Mouse (Mus musculus) limb, embryonic 10.5 days (tissue): ENCODE measurements around the gene Atp8b2. TPM values are rescaled to one million over a fixed set of nuclear protein-coding genes. Genes with fewer than 3 reads are reported as not detected.
A peak's percentile ranks its signal among the peaks of the same experiment; 100 is the strongest.

Experiments used
- DNase-seq: peaks from one replicate; pipeline ENCODE4 v3.0.0-alpha.2; 2017; ENCODE audit warnings: low spot score
- H3K27ac ChIP-seq: fragments of 300-500 bp; sonication (generic); 2 replicates; pipeline ENCODE4 v1.5.1; 2016; ENCODE audit warnings: mild to moderate bottlenecking
- H3K27me3 ChIP-seq: fragments of 300-500 bp; sonication (generic); 2 replicates; pipeline ENCODE4 v1.6.1; 2016; ENCODE audit warnings: low read depth, mild to moderate bottlenecking; ENCODE audit not compliant: poor library complexity, severe bottlenecking
- H3K36me3 ChIP-seq: fragments of 300-500 bp; sonication (generic); 2 replicates; pipeline ENCODE4 v1.6.1; 2016; ENCODE audit warnings: mild to moderate bottlenecking, moderate library complexity
- H3K4me1 ChIP-seq: fragments of 300-500 bp; sonication (generic); 2 replicates; pipeline ENCODE4 v1.6.1; 2016
- H3K4me3 ChIP-seq: fragments of 300-500 bp; sonication (generic); 2 replicates; pipeline ENCODE4 v1.5.1; 2016; ENCODE audit warnings: mild to moderate bottlenecking, moderate library complexity
- H3K9me3 ChIP-seq: fragments of 300-500 bp; sonication (generic); replicated peaks from 2 replicates; pipeline ENCODE4 v1.6.1; 2016; ENCODE audit warnings: mild to moderate bottlenecking
- WGBS: fragments of 180-500 bp; shearing (Covaris S2); methylation state at CpG from one replicate; pipeline ENCODE4 v1.1.7; 2016; 5-methylcytosine and 5-hydroxymethylcytosine counted together
- polyA plus RNA-seq: library from polyadenylated mRNA; unstranded; fragments of >200 nt; fragmentation: Nextera tagmentation; extraction: Ambion mirVana; gene quantifications from 2 replicates; pipeline ENCODE4 v1.2.1, GENCODE M21; 2016

Atp8b2 gene
- polyA plus RNA-seq, 1 experiment from 2014 or later: 18.3 TPM

GRCm38 (mm10) chr3:89968509-89968908 is 5.2 kb upstream of the Atp8b2 start:
- Histone ChIP-seq H3K4me3 (no peak overlapping the region), H3K9me3 (no peaks in the 10 kb centered on the region), H3K27ac (no peak overlapping the region), H3K36me3 (peaks cover 14% of the 10 kb centered on the region), H3K4me1 (peaks cover 13% of the 10 kb centered on the region), H3K27me3 (no peaks in the 10 kb centered on the region)
- 76% methylated on average over 7 of the region's 7 CpGs for WGBS
- no peak for DNase-seq

DNA sequence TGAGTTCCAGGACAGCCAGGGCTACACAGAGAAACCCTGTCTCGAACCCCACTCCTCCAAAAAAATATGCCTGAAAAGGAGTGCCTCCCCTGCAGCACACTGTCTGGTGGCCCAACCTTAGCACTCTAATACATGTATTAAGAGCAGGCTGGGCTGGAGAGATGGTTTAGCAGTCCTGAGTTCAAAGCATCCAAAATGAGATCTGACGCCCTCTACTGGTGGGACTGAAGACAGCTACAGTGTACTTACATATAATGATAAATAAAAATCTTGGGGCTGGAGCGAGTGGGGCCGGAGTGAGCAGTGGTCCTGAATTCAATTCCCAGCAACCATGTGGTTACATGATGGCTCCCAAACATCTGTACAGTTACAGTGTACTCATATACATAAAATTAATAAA is 3.6 kb upstream of the Atp8b2 start:
- Histone ChIP-seq H3K27ac (no peak overlapping the region), H3K4me3 (no peak overlapping the region), H3K4me1 (peaks cover 25% of the 10 kb centered on the region), H3K27me3 (no peaks in the 10 kb centered on the region), H3K36me3 (peaks cover 18% of the 10 kb centered on the region), H3K9me3 (no peaks in the 10 kb centered on the region)
- no peak for DNase-seq
- 75% methylated on average over 4 of the region's 4 CpGs for WGBS

DNA sequence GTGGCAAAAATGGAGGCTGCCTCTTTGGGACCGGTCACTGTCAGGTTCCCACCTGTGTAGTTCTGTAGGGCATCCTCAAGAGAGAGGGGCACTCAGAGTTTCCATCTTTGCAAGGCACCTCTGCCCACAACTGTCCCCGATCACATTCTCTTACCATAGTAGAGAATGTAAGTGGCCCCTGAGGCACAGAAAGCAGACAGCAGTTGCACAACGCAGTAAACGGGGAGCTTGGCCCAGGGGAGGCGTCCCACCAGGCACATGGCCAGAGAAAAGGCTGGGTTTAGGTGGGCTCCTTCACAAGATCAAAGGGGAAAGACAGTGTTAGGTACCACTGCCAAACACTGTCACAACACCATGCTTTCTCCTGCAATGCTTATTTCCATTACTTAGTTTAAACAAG is 2.7 kb upstream of the Atp8b2 start:
- H3K27ac ChIP-seq: no peak overlapping the region
- 94% methylated on average over 5 of the region's 5 CpGs for WGBS
- peaks cover 34% of the 10 kb centered on the region for H3K4me1 ChIP-seq
- no peak overlapping the region for H3K4me3 ChIP-seq
- no peaks in the 10 kb centered on the region for H3K27me3 ChIP-seq
- no peak for DNase-seq
- no peaks in the 10 kb centered on the region for H3K9me3 ChIP-seq
- H3K36me3 ChIP-seq: peaks cover 18% of the 10 kb centered on the region

DNA sequence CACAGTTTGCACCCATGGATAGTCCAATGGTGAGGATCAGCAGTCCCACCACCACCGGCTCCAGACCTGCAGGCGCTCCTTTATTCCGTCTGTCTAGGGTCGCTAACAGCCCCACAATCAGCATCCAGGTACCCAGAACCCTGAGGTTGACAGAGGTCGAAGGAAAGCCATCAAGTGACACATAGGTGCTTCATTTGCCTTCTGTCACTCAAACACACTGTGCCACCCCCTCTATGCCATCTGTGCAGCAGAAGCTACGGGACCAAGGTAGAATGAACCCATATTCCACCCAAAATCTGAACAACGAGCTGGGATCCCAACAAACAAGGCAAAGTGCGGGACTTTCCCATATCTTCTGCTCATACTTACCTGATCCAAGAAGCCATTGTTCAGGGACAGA is 2.2 kb upstream of the Atp8b2 start:
- 98% methylated on average over 8 of the region's 8 CpGs for WGBS
- H3K4me3 ChIP-seq: no peak overlapping the region
- peaks cover 38% of the 10 kb centered on the region for H3K4me1 ChIP-seq
- DNase-seq: no peak
- no peaks in the 10 kb centered on the region for H3K27me3 ChIP-seq
- peaks cover 18% of the 10 kb centered on the region for H3K36me3 ChIP-seq
- H3K27ac ChIP-seq: no peak overlapping the region
- H3K9me3 ChIP-seq: no peaks in the 10 kb centered on the region

DNA sequence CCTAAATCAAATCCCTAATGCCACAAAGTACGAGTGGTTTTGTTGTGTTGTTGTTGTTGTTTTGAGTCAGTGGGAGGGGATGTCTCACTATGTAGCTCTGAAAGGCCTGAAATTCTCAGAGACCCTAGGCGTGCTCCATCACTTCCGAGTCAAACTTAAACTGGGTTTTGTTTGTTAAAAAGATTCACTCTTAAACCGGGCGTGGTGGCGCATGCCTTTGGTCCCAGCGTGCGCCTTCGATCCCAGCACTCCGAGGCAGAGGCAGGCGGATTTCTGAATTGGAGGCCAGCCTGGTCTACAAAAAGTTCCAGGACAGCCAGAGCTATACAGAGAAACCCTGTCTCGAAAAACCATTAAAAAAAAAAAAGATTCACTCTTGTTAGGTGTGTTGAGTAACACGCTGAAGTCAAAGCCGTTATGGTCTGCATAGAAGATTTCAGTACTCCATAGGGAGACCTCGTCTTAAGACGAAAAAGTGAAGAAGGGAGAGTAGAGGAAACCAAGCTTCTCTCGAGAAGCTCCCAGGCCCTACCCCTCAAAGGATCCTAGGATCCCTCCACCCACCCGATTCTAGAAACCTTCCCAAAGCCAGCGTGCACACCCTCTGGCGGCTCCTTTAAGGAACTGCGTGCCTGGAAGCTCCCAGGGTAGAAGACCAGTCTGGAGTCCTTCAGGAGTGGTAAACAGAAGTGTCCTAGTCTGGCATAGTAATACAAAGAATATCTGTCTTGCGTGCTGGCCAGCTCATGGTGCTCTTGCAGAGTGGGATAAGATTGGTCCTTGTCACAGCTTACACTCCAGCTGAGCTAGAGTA is 825 bp upstream of the Atp8b2 start:
- H3K4me3 ChIP-seq: peak overlapping the region; percentile 98
- H3K9me3 ChIP-seq: no peaks in the 10 kb centered on the region
- DNase-seq: peak; percentile 65
- H3K36me3 ChIP-seq: peaks cover 24% of the 10 kb centered on the region
- H3K27me3 ChIP-seq: no peaks in the 10 kb centered on the region
- peaks cover 50% of the 10 kb centered on the region for H3K4me1 ChIP-seq
- 41% methylated on average over 22 of the region's 22 CpGs for WGBS
- H3K27ac ChIP-seq: peak overlapping the region; percentile 97

DNA sequence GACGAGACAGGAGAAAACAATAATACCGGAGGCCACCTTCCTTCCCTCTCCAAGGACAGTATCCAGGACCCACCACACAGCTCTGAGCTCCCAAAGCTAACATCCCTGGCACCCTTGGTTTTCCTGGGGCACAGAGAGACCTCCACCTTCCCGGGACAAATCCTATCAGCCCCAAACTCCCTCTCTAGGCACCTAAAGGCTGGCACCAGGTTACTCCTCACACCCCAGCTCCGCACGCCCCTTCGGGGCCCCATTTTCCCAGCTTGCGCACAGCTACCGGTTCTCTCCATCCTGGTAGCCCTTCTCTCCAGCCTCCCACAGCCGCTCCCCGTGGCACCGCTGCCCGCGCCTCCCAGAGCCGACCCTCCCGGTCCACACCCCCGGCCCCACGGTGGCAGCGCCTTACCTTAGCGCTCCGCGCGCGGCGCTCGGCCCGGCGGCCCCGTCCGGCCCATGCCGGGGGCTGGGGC is 522 bp downstream of the Atp8b2 start:
- Histone ChIP-seq H3K4me1 (peaks cover 50% of the 10 kb centered on the region), H3K27me3 (no peaks in the 10 kb centered on the region), H3K36me3 (peaks cover 37% of the 10 kb centered on the region), H3K4me3 (peak overlapping the region; percentile 98), H3K27ac (peak overlapping the region; percentile 97), H3K9me3 (no peaks in the 10 kb centered on the region)
- WGBS: under 1% methylated on average over 30 of the region's 30 CpGs
- no peak for DNase-seq

DNA sequence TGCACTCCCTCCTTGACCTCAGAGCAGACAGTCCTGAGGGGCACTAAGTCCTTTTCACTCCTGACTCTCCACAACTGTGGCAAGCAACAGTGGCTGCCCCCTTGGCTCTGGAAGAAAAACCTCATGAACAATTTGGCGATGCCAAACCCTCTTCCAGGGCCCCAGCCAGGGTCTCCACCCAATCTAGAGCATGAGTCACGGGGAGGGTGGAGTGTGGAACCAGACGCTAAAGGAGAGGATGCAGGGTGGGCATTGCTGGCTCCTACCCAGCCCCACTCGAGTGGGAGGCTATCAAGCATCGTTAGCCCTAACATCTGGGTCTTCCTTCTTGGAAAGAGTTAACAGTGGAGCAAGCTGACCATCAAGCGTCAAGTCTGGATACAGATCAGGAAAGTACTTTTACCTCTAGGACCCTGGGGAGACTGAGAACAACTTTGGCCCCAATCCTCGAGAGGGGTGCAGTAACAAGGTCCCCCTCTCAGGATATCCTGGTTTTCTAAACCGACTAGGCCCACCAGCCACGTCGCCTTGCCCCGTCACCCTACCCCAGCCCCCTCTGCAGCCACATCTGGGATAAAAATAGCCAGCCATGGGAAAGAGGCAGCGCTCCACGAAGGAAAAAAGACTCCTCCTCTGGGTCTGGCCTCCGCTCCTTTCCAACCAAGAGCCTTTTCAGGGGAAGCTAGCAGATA is 1.1 kb downstream of the Atp8b2 start:
- H3K27ac ChIP-seq: peak overlapping the region; percentile 97
- no peaks in the 10 kb centered on the region for H3K27me3 ChIP-seq
- 7% methylated on average over 14 of the region's 14 CpGs for WGBS
- DNase-seq: peak; percentile 52
- H3K36me3 ChIP-seq: peaks cover 43% of the 10 kb centered on the region
- H3K4me1 ChIP-seq: peaks cover 50% of the 10 kb centered on the region
- peak overlapping the region; percentile 98 for H3K4me3 ChIP-seq
- no peaks in the 10 kb centered on the region for H3K9me3 ChIP-seq

DNA sequence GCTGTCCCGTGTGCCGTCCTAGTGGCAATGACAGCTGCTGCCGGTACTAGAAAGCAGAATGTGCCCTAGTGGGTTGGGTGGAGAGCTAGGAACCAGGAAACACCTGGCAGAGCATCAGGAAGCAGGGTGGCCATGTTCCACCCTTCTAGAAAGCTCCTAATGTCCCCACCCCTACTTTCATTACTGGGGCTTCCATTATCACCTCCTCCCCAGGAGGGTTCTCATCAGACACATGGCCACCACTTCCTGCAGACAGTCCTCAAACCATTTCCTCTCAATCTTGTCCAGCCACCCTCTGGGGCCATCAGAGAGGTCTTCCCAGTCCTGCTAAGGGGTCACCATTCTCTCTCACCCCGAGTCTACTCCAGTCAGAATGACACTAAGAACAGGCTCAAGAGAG is 1.9 kb downstream of the Atp8b2 start:
- Histone ChIP-seq H3K36me3 (peaks cover 51% of the 10 kb centered on the region), H3K27me3 (no peaks in the 10 kb centered on the region), H3K9me3 (no peaks in the 10 kb centered on the region), H3K27ac (peak overlapping the region; percentile 97; the same call in 1 of the 2 replicates), H3K4me3 (peak overlapping the region; percentile 98), H3K4me1 (peaks cover 50% of the 10 kb centered on the region)
- WGBS: 60% methylated on average over 4 of the region's 4 CpGs
- no peak for DNase-seq

DNA sequence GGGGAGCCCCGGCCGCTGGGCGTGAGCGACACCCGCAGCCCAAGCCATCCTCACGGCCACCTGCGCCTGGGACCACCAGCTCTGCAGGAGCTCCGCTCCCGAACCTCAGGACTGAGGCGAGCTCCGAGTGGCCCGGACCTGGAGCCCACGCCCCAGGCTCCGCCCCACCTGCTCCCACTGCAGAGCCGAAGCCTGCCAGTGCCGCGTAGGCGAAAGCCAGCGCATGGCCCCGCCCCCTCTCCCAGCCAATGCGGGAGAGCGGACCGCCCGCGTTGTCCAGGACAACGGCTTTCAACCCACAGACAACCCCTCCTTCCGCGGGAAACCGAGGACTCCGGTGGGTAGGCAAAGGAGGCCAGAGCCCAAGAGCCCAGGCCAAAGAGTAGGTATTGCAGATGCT is 2.8 kb downstream of the Atp8b2 start:
- Histone ChIP-seq H3K27ac (peak overlapping the region; percentile 80), H3K9me3 (no peaks in the 10 kb centered on the region), H3K27me3 (no peaks in the 10 kb centered on the region), H3K36me3 (peaks cover 54% of the 10 kb centered on the region), H3K4me3 (peak overlapping the region; percentile 98), H3K4me1 (peaks cover 50% of the 10 kb centered on the region)
- DNase-seq: peak; percentile 91
- under 1% methylated on average over 30 of the region's 30 CpGs for WGBS

DNA sequence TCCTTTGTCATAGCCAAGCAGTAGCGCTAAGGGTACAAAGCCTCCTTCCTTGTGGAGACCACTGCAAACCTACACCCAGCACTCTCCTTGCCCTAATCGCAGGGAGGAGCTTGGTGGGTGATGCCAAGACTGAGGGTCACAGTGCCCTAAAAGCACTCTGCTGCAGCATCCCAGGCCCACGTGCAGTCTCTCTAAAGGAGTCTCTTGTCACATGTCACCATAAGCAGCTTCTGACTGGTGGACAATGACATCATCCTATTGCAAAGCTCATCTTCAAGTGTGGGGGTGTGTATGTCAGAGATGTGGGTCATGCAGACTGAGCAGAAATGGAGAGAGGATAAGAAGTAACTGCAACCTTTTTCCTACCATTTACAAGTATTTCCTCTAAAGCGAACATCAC is 3.9 kb downstream of the Atp8b2 start:
- no peak overlapping the region for H3K27ac ChIP-seq
- peaks cover 57% of the 10 kb centered on the region for H3K36me3 ChIP-seq
- peaks cover 46% of the 10 kb centered on the region for H3K4me1 ChIP-seq
- no peak for DNase-seq
- no peaks in the 10 kb centered on the region for H3K9me3 ChIP-seq
- no peak overlapping the region for H3K4me3 ChIP-seq
- H3K27me3 ChIP-seq: no peaks in the 10 kb centered on the region
- WGBS: 88% methylated on average over 4 of the region's 4 CpGs

- Histone ChIP-seq H3K27me3 (no peaks in the 10 kb centered on the region), H3K9me3 (no peaks in the 10 kb centered on the region), H3K4me3 (no peak overlapping the region), H3K27ac (no peak overlapping the region), H3K4me1 (peaks cover 34% of the 10 kb centered on the region), H3K36me3 (peaks cover 68% of the 10 kb centered on the region)
- no peak for DNase-seq
- WGBS: 95% methylated on average over 9 of the region's 9 CpGs
Observed at GRCm38 (mm10) chr3:89957880-89958279, 5.4 kb downstream of the Atp8b2 start.

DNA sequence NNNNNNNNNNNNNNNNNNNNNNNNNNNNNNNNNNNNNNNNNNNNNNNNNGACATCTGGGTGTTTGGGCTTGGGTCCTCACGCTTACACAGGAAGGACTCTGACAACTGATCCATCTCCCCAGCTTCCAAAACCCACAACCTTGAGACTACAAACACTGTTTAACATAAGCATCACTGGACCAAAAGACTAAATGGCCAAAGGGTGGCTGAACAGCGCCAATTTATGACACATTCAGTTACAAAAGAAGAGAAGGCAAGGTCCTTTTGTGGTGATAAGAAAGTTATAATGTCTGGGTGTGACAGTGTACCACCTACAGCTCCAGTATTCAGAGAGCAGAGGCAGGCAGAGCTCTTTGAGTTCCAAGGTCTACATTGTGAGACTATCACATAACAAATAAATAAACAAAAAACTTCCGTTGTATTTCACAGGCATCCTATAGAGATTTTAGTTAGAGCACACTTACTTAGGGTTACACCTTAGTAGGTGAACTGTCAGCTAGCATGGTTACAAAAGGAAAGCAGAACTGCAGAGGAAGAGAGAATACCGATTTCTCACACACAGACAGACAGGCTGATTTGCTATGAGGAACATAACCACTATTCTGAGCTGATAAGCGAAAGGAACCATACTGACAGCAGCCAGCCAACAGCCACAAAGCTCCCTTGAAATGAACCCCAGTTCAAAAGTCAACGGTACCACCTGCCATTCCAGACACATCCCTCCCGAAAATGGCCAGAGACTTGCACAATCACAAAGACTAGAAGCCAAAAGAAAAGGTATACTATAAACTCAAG is 6.9 kb downstream of the Atp8b2 start:
- peaks cover 83% of the 10 kb centered on the region for H3K36me3 ChIP-seq
- 94% methylated on average over 7 of the region's 7 CpGs for WGBS
- H3K27ac ChIP-seq: no peak overlapping the region
- no peak overlapping the region for H3K4me3 ChIP-seq
- H3K4me1 ChIP-seq: peaks cover 20% of the 10 kb centered on the region
- DNase-seq: no peak
- H3K27me3 ChIP-seq: no peaks in the 10 kb centered on the region
- no peaks in the 10 kb centered on the region for H3K9me3 ChIP-seq

- no peak overlapping the region for H3K4me3 ChIP-seq
- no peak overlapping the region for H3K27ac ChIP-seq
- WGBS: 7% methylated on average over 4 of the region's 4 CpGs
- DNase-seq: peak; percentile 89
- peaks cover 100% of the 10 kb centered on the region for H3K36me3 ChIP-seq
- H3K9me3 ChIP-seq: no peaks in the 10 kb centered on the region
- H3K4me1 ChIP-seq: no peaks in the 10 kb centered on the region
- H3K27me3 ChIP-seq: no peaks in the 10 kb centered on the region
Observed at GRCm38 (mm10) chr3:89953420-89953819, 9.9 kb downstream of the Atp8b2 start.
